Mouse (Mus musculus) lung, postnatal 0 days (tissue): ENCODE data around the gene Gna12.

Experiments
- CTCF ChIP-seq: IDR thresholded peaks from 2 replicates; pipeline ENCODE4 v1.5.1; 2016; ENCODE audit warnings: antibody characterized with exemption, mild to moderate bottlenecking
- EP300 ChIP-seq: IDR thresholded peaks from 2 replicates; pipeline ENCODE4 v1.6.1; 2016; ENCODE audit warnings: antibody characterized with exemption, mild to moderate bottlenecking, control low read depth

- no peak for TF ChIP-seq EP300
- no peak for TF ChIP-seq CTCF
These were observed 22.3 kb upstream of the Gna12 start for GRCm38 (mm10) chr5:140852435-140852996.
